Mouse (Mus musculus): Measurements from ENCODE around the gene Evpl. TPM values are rescaled to one million over a fixed set of nuclear protein-coding genes. Genes with fewer than 3 reads are reported as not detected.
"Not testable (repeated sequence)": the region's sequence is repeated elsewhere in the genome, so short reads cannot be mapped to it uniquely, and the experiment has no call there.

The Evpl gene
- 0.53 and 0.84 TPM in 2 replicates for polyA plus RNA-seq (2016; fragmentation: Nextera tagmentation; extraction: Ambion mirVana)

DNA sequence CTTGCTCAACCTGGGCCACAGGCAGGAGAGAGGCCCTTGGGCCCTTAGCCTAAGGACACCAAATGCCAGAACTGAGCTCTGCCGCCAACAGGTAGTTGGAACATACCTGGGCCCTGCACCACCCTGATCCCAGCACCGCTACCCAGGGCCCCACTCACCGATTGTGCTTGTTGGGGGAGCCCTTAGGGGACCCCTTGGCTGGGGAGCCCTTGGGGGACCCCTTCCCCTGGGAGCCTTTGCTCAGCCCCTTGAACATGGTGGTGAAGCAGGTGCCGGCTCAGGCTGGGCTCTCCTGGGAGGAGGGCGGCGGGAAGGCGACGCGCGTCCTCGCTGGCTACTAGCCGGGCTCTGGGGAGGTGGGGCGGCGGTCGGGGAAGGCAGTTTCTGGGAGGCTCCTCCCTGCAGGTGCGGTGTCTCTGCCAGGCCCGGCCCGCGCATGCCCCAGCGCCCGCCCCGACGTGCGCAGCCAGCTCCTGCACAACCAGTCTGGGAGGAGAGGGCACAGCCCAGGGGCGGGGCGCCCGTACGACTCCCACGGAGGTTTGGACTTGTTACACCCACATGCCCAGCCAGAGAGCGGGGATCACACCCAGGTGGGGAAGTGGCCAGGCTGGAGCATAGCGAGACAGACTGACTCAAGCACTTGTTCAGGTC lies at the start of gene Evpl:
Gene Evpl, minus strand, starts transcription at position 336 of the 654 bp plus-strand sequence.
- ATAC-seq (ENCODE audit: insufficient number of reproducible peaks, low FRiP score), result peak; percentile 33; the same call in 1 of the 2 replicates
- H3K4me1 ChIP-seq (replicated peaks), result peaks cover 12% of the 10 kb centered on the region
- peaks cover 62% of the 10 kb centered on the region for H3K27me3 ChIP-seq (replicated peaks)
- H3K4me3 ChIP-seq, result peak within 1 kb of the TSS; percentile 20
- peaks cover under 1% of the 10 kb centered on the region; the same call in 1 of the 2 replicates for H3K36me3 ChIP-seq
- H3K9me3 ChIP-seq (replicated peaks), result no peaks in the 10 kb centered on the region
- no peak within 1 kb of the TSS for H3K27ac ChIP-seq (ENCODE audit: poor library complexity, severe bottlenecking)
- peak within 1 kb of the TSS; percentile 56 for H3K4me2 ChIP-seq
- H3K9ac ChIP-seq, result 0 out of 2 replicates have a peak within 1 kb of the TSS, but pooled peaks have one; percentile 21
- 11% methylated on average over 29 of the region's 31 CpGs for WGBS

DNA sequence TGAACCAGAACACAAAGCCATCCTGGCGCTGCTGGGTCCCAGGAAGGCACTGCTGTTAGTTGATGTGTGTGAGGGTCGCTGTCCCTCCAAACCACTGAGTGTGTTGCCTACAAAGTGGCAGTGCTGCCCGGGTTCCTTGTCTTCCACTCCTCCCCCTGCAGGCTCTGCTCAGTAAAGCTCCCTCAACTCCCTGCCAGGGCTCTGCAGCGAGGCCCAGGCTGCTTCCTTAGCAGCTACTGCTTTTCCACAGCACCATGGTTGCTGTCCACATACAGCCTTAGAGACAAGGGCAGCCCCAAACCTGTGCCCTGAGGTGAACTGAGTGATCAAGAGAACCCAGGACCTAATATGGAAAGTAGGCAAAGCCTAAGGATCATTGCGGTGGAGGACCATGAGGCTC lies 49.5 kb upstream of the Evpl start:
- Histone ChIP-seq H3K4me2 (no peak overlapping the region), H3K4me1 (replicated peaks) (peaks cover 25% of the 10 kb centered on the region), H3K9me3 (replicated peaks) (0 out of 2 replicates have a peak, but pooled peaks cover 5% of the 10 kb centered on the region), H3K4me3 (no peak overlapping the region), H3K9ac (no peak overlapping the region), H3K27me3 (replicated peaks) (peaks cover 39% of the 10 kb centered on the region), H3K36me3 (peaks cover 38% of the 10 kb centered on the region), H3K27ac (ENCODE audit: poor library complexity, severe bottlenecking) (no peak overlapping the region)
- no peak for ATAC-seq (ENCODE audit: insufficient number of reproducible peaks, low FRiP score)
- 75% methylated on average over 5 of the region's 5 CpGs for WGBS

DNA sequence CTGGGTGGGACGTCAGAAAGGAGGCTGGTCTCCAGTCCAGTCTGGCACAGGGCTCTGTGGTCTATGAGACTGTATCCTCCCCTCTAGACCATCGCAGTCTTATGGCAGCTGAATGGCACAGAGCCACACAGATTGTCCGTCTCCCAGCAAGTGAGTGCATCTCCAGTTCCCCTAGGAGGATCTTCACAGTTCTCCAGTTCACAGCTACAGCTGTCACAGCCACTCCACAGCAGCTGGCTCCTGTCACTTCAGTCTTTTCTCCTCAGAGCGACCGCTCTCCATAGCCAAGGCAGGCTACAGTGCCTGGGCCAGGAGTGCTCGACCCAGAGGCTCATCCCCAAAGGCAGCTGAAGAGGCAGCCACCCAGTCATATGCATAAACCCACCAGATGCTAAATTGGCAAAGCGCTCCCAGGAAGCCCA lies 47.9 kb upstream of the Evpl start:
- H3K4me1 ChIP-seq (replicated peaks), result peaks cover 32% of the 10 kb centered on the region
- WGBS, result 66% methylated on average over 7 of the region's 7 CpGs
- H3K9me3 ChIP-seq (replicated peaks), result 0 out of 2 replicates have a peak, but pooled peaks cover 5% of the 10 kb centered on the region
- peaks cover 54% of the 10 kb centered on the region for H3K27me3 ChIP-seq (replicated peaks)
- no peak overlapping the region for H3K27ac ChIP-seq (ENCODE audit: poor library complexity, severe bottlenecking)
- no peak overlapping the region for H3K4me3 ChIP-seq
- H3K4me2 ChIP-seq, result no peak overlapping the region
- ATAC-seq (ENCODE audit: insufficient number of reproducible peaks, low FRiP score), result no peak
- H3K36me3 ChIP-seq, result peaks cover 27% of the 10 kb centered on the region
- no peak overlapping the region for H3K9ac ChIP-seq

DNA sequence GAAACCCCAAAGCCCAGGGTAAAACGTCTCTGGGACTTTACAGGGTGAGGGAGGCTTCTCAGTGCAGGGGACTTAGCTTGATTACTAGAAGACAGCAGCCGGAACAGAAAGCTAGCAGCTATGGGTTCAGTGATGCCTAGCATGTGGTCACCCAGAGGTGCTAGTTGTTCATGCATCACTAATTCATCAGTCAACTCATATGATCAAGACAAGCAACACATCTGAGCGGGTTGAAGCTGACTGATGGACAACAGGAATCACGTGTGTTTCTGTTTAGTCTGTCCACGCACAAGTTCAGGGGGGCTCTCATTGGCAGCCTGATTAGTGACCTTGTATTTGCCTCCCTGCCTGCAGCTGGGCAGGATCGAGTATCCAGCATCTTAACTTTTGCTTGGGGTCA lies 46.1 kb upstream of the Evpl start:
- 0 out of 2 replicates have a peak, but pooled peaks cover 5% of the 10 kb centered on the region for H3K9me3 ChIP-seq (replicated peaks)
- H3K4me1 ChIP-seq (replicated peaks), result peaks cover 23% of the 10 kb centered on the region
- H3K27ac ChIP-seq (ENCODE audit: poor library complexity, severe bottlenecking), result no peak overlapping the region
- no peak for ATAC-seq (ENCODE audit: insufficient number of reproducible peaks, low FRiP score)
- H3K4me3 ChIP-seq, result no peak overlapping the region
- H3K27me3 ChIP-seq (replicated peaks), result peaks cover 67% of the 10 kb centered on the region
- H3K9ac ChIP-seq, result no peak overlapping the region
- no peak overlapping the region for H3K4me2 ChIP-seq
- peaks cover 14% of the 10 kb centered on the region for H3K36me3 ChIP-seq
- 55% methylated on average over 6 of the region's 6 CpGs for WGBS

DNA sequence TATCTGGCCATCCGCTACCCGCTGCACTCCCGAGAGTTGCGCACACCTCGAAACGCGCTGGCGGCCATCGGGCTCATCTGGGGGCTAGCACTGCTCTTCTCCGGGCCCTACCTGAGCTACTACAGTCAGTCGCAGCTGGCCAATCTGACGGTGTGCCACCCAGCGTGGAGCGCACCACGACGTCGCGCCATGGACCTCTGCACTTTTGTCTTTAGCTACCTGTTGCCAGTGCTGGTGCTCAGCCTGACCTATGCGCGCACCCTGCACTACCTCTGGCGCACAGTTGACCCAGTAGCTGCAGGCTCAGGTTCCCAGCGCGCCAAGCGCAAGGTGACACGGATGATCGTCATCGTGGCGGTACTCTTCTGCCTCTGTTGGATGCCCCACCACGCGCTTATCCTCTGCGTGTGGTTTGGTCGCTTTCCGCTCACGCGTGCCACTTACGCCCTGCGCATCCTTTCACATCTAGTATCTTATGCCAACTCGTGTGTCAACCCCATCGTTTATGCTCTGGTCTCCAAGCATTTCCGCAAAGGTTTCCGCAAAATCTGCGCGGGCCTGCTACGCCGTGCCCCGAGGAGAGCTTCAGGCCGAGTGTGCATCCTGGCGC lies 45.1 kb upstream of the Evpl start:
- 0 out of 2 replicates have a peak, but pooled peaks cover 5% of the 10 kb centered on the region for H3K9me3 ChIP-seq (replicated peaks)
- no peak for ATAC-seq (ENCODE audit: insufficient number of reproducible peaks, low FRiP score)
- H3K4me2 ChIP-seq, result peak overlapping the region; percentile 7; the same call in 1 of the 2 replicates
- H3K4me3 ChIP-seq, result peak overlapping the region; percentile 3; the same call in 1 of the 2 replicates
- peaks cover 20% of the 10 kb centered on the region for H3K4me1 ChIP-seq (replicated peaks)
- H3K27me3 ChIP-seq (replicated peaks), result peaks cover 67% of the 10 kb centered on the region
- 10% methylated on average over 48 of the region's 48 CpGs for WGBS
- peaks cover 5% of the 10 kb centered on the region for H3K36me3 ChIP-seq
- H3K9ac ChIP-seq, result no peak overlapping the region
- no peak overlapping the region for H3K27ac ChIP-seq (ENCODE audit: poor library complexity, severe bottlenecking)

DNA sequence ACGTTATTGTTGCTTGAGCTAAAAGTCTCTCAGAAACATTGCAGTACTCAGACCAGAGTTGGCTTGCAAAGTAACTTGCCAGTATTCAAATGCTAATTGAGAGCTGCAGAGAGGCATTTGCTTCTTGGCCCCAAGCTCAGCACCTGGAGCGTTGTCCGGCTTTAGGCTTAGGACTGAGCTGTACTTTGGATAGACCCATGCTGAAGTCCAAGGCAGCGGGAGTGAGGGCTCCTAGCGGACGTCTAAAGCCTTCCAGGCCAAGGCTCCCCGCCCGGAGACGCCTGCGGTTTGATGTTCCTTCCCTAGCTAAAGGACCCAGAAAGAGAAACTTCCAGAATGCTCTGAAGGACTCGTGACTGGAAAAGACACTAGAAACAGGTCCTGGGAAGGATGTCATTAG lies 44.2 kb upstream of the Evpl start:
- WGBS, result 3% methylated on average over 11 of the region's 11 CpGs
- Histone ChIP-seq H3K9ac (no peak overlapping the region), H3K4me1 (replicated peaks) (peaks cover 18% of the 10 kb centered on the region), H3K27me3 (replicated peaks) (peaks cover 67% of the 10 kb centered on the region), H3K4me3 (peak overlapping the region; percentile 39), H3K36me3 (no peaks in the 10 kb centered on the region), H3K27ac (ENCODE audit: poor library complexity, severe bottlenecking) (no peak overlapping the region), H3K4me2 (peak overlapping the region; percentile 67), H3K9me3 (replicated peaks) (0 out of 2 replicates have a peak, but pooled peaks cover 5% of the 10 kb centered on the region)
- ATAC-seq (ENCODE audit: insufficient number of reproducible peaks, low FRiP score), result no peak

DNA sequence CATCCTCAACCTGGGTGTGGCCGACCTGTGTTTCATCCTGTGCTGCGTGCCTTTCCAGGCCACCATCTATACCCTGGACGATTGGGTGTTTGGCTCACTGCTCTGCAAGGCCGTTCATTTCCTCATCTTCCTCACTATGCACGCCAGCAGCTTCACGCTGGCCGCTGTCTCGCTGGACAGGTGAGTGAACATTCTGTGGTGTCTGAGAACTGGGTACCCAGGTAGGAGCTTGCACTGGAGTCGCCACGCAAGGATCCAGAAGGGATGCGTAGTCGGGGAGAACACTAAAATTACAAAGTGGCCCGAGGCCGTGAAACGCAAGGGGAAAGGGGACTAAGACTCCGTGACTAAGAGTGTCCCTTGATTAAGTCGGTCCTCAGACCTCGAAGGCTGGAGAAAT lies 43.8 kb upstream of the Evpl start:
- H3K27me3 ChIP-seq (replicated peaks), result peaks cover 67% of the 10 kb centered on the region
- no peak overlapping the region for H3K27ac ChIP-seq (ENCODE audit: poor library complexity, severe bottlenecking)
- no peak for ATAC-seq (ENCODE audit: insufficient number of reproducible peaks, low FRiP score)
- H3K9me3 ChIP-seq (replicated peaks), result 0 out of 2 replicates have a peak, but pooled peaks cover 5% of the 10 kb centered on the region
- peak overlapping the region; percentile 67 for H3K4me2 ChIP-seq
- H3K4me1 ChIP-seq (replicated peaks), result peaks cover 18% of the 10 kb centered on the region
- H3K36me3 ChIP-seq, result no peaks in the 10 kb centered on the region
- 3% methylated on average over 18 of the region's 18 CpGs for WGBS
- H3K4me3 ChIP-seq, result peak overlapping the region; percentile 39
- peak overlapping the region; percentile 47 for H3K9ac ChIP-seq

DNA sequence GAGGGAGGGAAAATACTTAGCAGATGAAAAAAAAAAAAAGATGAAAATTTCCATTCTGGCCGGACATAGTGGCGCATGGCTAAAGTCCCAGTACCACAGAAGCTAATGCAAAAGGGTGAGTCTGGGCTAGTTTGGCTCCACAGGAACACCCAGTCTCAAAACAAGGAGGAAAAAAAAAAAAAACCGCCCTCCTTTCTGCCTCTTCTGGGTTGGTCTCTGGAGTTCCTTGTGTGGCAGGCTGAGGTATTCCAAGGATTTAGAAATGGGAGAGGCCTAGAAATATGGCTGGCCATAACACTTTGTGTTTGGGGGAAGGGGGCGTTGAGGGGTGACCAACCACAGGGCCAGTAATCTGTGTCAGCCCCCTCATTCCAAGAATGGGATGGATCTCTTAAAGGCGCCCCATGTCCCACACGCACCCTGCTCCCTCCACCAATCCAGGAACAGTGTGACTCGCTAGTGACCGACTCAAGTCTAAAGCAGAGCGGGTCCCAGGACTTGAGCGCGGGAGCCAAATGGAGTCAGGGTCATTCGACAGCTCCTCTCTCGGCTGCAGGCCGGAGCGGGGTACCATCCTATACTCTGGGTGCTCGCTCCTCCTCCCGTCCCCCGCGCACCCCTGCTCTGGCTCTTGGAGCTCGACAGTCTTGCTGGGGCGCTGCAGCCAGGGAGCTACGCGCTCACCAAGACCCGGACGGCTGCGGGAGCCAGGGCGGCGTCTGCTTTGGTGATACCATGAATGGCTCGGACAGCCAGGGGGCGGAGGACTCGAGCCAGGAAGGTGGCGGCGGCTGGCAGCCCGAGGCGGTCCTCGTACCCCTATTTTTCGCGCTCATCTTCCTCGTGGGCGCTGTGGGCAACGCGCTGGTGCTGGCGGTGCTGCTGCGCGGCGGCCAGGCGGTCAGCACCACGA lies 43.1 kb upstream of the Evpl start, which contains the start of gene Galr2:
Gene Galr2, plus strand, starts transcription at position 189 of the 913 bp plus-strand sequence.
- Histone ChIP-seq H3K4me3 (peak within 1 kb of the TSS; percentile 39), H3K9ac (peak within 1 kb of the TSS; percentile 47), H3K27me3 (replicated peaks) (peaks cover 65% of the 10 kb centered on the region), H3K27ac (ENCODE audit: poor library complexity, severe bottlenecking) (no peak within 1 kb of the TSS), H3K9me3 (replicated peaks) (0 out of 2 replicates have a peak, but pooled peaks cover 5% of the 10 kb centered on the region), H3K4me2 (peak within 1 kb of the TSS; percentile 67), H3K4me1 (replicated peaks) (peaks cover 18% of the 10 kb centered on the region), H3K36me3 (no peaks in the 10 kb centered on the region)
- no peak for ATAC-seq (ENCODE audit: insufficient number of reproducible peaks, low FRiP score)
- 5% methylated on average over 48 of the region's 48 CpGs for WGBS

DNA sequence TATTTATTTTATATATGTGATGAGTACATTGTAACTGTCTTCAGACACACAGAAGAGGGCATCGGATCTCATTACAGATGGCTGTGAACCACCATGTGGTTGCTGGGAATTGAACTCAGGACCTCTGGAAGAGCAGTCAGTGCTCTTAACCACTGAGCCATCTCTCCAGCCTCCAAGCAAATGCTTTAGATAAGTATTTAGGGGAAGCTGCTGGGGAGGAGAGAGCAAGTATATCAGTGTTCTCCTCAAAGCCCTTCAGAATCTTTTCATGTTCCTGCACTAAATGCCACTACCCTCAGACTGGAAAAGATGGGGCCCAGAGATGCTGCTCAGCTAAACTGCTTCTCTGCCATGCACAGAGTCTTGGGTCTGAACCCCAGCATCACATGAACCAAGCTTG lies 39.3 kb upstream of the Evpl start:
- ATAC-seq (ENCODE audit: insufficient number of reproducible peaks, low FRiP score); H3K36me3 ChIP-seq; H3K9ac ChIP-seq; H3K4me2 ChIP-seq; H3K9me3 ChIP-seq (replicated peaks); H3K27ac ChIP-seq (ENCODE audit: poor library complexity, severe bottlenecking); H3K4me3 ChIP-seq: not testable (repeated sequence)
- H3K27me3 ChIP-seq (replicated peaks), result peaks cover 27% of the 10 kb centered on the region
- WGBS, result 85% methylated on average over 1 of the region's 1 CpGs
- peaks cover 23% of the 10 kb centered on the region for H3K4me1 ChIP-seq (replicated peaks)

DNA sequence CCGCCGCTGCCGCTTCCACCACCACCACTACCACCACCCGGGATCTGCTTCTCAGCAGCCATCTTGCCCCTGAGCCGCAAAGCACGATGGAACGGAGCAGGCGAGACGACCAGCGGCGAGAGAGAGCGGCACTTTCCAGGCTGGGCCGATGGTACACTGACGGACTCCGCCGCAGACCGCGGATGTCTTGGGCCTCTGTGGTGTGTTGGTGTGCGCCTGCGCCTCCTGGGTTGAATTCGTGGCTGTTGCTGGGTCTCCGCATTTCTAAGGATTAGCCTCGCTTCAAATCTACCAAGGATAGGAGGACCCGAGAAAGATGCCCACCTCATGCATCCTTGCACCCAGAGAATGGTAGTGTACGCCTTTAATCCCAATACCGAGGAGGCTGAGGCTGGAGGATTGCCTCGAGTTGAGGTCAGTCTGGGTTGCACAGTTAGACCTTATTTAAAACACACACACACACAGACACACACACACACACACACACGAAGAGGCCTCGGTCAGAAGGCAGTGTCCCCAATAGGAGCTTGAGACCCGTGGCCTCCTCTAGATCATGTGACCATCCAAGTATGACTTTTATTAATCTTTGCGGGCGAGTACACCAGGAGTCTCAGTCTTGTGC lies 36.3 kb upstream of the Evpl start, which contains the start of gene Srp68:
Gene Srp68, minus strand, starts transcription at position 173 of the 622 bp plus-strand sequence.
- peaks cover 20% of the 10 kb centered on the region for H3K4me1 ChIP-seq (replicated peaks)
- H3K4me2 ChIP-seq, result peak within 1 kb of the TSS; percentile 89
- H3K4me3 ChIP-seq, result peak within 1 kb of the TSS; percentile 70
- peaks cover 29% of the 10 kb centered on the region for H3K36me3 ChIP-seq
- H3K27ac ChIP-seq (ENCODE audit: poor library complexity, severe bottlenecking), result peak within 1 kb of the TSS; percentile 72
- 4% methylated on average over 32 of the region's 32 CpGs for WGBS
- no peaks in the 10 kb centered on the region for H3K9me3 ChIP-seq (replicated peaks)
- ATAC-seq (ENCODE audit: insufficient number of reproducible peaks, low FRiP score), result peak; percentile 96
- H3K27me3 ChIP-seq (replicated peaks), result no peaks in the 10 kb centered on the region
- peak within 1 kb of the TSS; percentile 94 for H3K9ac ChIP-seq
